Mouse (Mus musculus): ENCODE data around the gene Gm9736. TPM values are rescaled to one million over a fixed set of nuclear protein-coding genes. Genes with fewer than 3 reads are reported as not detected.
A peak's percentile ranks its signal among the peaks of the same experiment; 100 is the strongest.
"Not testable (repeated sequence)": the region's sequence is repeated elsewhere in the genome, so short reads cannot be mapped to it uniquely, and the experiment has no call there.

The Gm9736 gene
- polyA plus RNA-seq, 1 experiment = not detected

GRCm38 (mm10) chr10:77753448-77753847 is 2.3 kb upstream of the Gm9736 start:
- H3K27me3 ChIP-seq (ENCODE audit: control insufficient read depth, insufficient read depth, insufficient read length) = peaks cover 6% of the 10 kb centered on the region
- TF ChIP-seq TCF3 (IDR thresholded peaks at IDR 0.05; ENCODE audit: insufficient read length, low read depth) (no peak), SRF (IDR thresholded peaks at IDR 0.05; ENCODE audit: control insufficient read depth, insufficient read length, low read depth) (no peak), E2F4 (IDR thresholded peaks at IDR 0.05; ENCODE audit: insufficient read depth) (no peak), MAX (IDR thresholded peaks at IDR 0.05; ENCODE audit: low read depth) (no peak), USF1 (IDR thresholded peaks at IDR 0.05; ENCODE audit: low read depth) (no peak), CEBPB (IDR thresholded peaks at IDR 0.05; ENCODE audit: insufficient read depth, poor library complexity, severe bottlenecking) (no peak), POLR2AphosphoS2 (IDR thresholded peaks at IDR 0.05; ENCODE audit: insufficient read length, low read depth) (no peak), REST (IDR thresholded peaks at IDR 0.05; ENCODE audit: insufficient read depth, insufficient read length) (no peak), POLR2A (IDR thresholded peaks at IDR 0.05; ENCODE audit: insufficient read length, low read depth) (no peak), TCF12 (IDR thresholded peaks at IDR 0.05; ENCODE audit: insufficient read depth, poor library complexity, severe bottlenecking) (no peak), MYOG (IDR thresholded peaks at IDR 0.05; ENCODE audit: control insufficient read depth in 1 of 3, insufficient read depth in 1 of 3, insufficient read length in 2 of 3, low read depth in 2 of 3) (no peak), MYOD1 (IDR thresholded peaks at IDR 0.05; ENCODE audit: control insufficient read depth in 1 of 3, insufficient read length in 2 of 3, low read depth in 2 of 3) (no peak)
- no peaks in the 10 kb centered on the region for H3K79me2 ChIP-seq (ENCODE audit: control insufficient read depth, insufficient read depth)
- no peak overlapping the region for H3ac ChIP-seq (ENCODE audit: control insufficient read depth, insufficient read length)
- no peak overlapping the region for H3K4me3 ChIP-seq
- H3K36me3 ChIP-seq (ENCODE audit: control insufficient read depth, insufficient read depth) = no peaks in the 10 kb centered on the region
- no peak overlapping the region for H3K4me2 ChIP-seq (ENCODE audit: low read depth)

- H3K4me2 ChIP-seq (ENCODE audit: low read depth); H3K79me2 ChIP-seq (ENCODE audit: control insufficient read depth, insufficient read depth); H3K4me3 ChIP-seq; H3ac ChIP-seq (ENCODE audit: control insufficient read depth, insufficient read length); H3K27me3 ChIP-seq (ENCODE audit: control insufficient read depth, insufficient read depth, insufficient read length); H3K36me3 ChIP-seq (ENCODE audit: control insufficient read depth, insufficient read depth): not testable (repeated sequence)
Observed at GRCm38 (mm10) chr10:77752312-77752711, 1.2 kb upstream of the Gm9736 start.

GRCm38 (mm10) chr10:77750686-77751085 is 468 bp downstream of the Gm9736 start:
- H3K79me2 ChIP-seq (ENCODE audit: control insufficient read depth, insufficient read depth); H3K4me2 ChIP-seq (ENCODE audit: low read depth); H3K4me3 ChIP-seq; H3K36me3 ChIP-seq (ENCODE audit: control insufficient read depth, insufficient read depth); H3K27me3 ChIP-seq (ENCODE audit: control insufficient read depth, insufficient read depth, insufficient read length): not testable (repeated sequence)
- H3ac ChIP-seq (ENCODE audit: control insufficient read depth, insufficient read length) = peak overlapping the region; percentile 3

GRCm38 (mm10) chr10:77741924-77742688 is 9.0 kb downstream of the Gm9736 start, which contains the start of gene Gm18596:
Gene Gm18596, minus strand, starts transcription at chr10:77742638.
- peak; percentile 57 for TF ChIP-seq TCF3 (IDR thresholded peaks at IDR 0.05; ENCODE audit: insufficient read length, low read depth)
- TF ChIP-seq MYOG (IDR thresholded peaks at IDR 0.05; ENCODE audit: control insufficient read depth in 1 of 3, insufficient read depth in 1 of 3, insufficient read length in 2 of 3, low read depth in 2 of 3) = peak in 1 of 3 experiments; percentile 55
- TF ChIP-seq MYOD1 (IDR thresholded peaks at IDR 0.05; ENCODE audit: control insufficient read depth in 1 of 3, insufficient read length in 2 of 3, low read depth in 2 of 3) = peak in 2 of 3 experiments; percentile 16 to 71
- H3ac ChIP-seq (ENCODE audit: control insufficient read depth, insufficient read length); H3K4me2 ChIP-seq (ENCODE audit: low read depth); H3K79me2 ChIP-seq (ENCODE audit: control insufficient read depth, insufficient read depth); H3K36me3 ChIP-seq (ENCODE audit: control insufficient read depth, insufficient read depth); H3K4me3 ChIP-seq: not testable (repeated sequence)
- H3K27me3 ChIP-seq (ENCODE audit: control insufficient read depth, insufficient read depth, insufficient read length) = peaks cover 12% of the 10 kb centered on the region

DNA sequence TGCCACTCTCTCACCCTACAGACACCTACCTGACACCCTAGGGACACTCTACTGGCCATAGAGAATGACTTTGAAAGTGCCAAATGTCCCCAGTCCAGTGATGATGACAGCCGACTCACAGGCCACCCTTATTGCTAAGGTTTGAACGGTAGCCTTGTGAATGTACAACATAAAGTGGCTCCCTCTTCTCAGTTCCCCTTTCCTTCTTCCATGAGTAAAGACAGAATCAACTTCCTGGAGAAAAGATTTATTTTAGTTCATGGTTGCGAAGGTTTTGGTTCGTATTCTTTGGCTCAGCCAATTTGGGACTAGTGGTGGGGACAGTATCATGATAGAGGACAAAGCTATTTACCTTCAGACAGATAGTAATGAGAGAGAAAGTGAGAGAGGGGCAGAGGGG is 12.2 kb downstream of the Gm9736 start:
- H3K36me3 ChIP-seq (ENCODE audit: control insufficient read depth, insufficient read depth) = no peaks in the 10 kb centered on the region
- H3K4me2 ChIP-seq (ENCODE audit: low read depth) = no peak overlapping the region
- H3K79me2 ChIP-seq (ENCODE audit: control insufficient read depth, insufficient read depth) = no peaks in the 10 kb centered on the region
- no peak for TF ChIP-seq TCF12 (IDR thresholded peaks at IDR 0.05; ENCODE audit: insufficient read depth, poor library complexity, severe bottlenecking)
- TF ChIP-seq REST (IDR thresholded peaks at IDR 0.05; ENCODE audit: insufficient read depth, insufficient read length) = no peak
- no peak for TF ChIP-seq E2F4 (IDR thresholded peaks at IDR 0.05; ENCODE audit: insufficient read depth)
- TF ChIP-seq MYOD1 (IDR thresholded peaks at IDR 0.05; ENCODE audit: control insufficient read depth in 1 of 3, insufficient read length in 2 of 3, low read depth in 2 of 3) = no peak
- TF ChIP-seq POLR2AphosphoS2 (IDR thresholded peaks at IDR 0.05; ENCODE audit: insufficient read length, low read depth) = no peak
- TF ChIP-seq MYOG (IDR thresholded peaks at IDR 0.05; ENCODE audit: control insufficient read depth in 1 of 3, insufficient read depth in 1 of 3, insufficient read length in 2 of 3, low read depth in 2 of 3) = no peak
- H3K4me3 ChIP-seq = no peak overlapping the region
- H3K27me3 ChIP-seq (ENCODE audit: control insufficient read depth, insufficient read depth, insufficient read length) = peaks cover 12% of the 10 kb centered on the region
- no peak overlapping the region for H3ac ChIP-seq (ENCODE audit: control insufficient read depth, insufficient read length)

- H3K4me2 ChIP-seq (ENCODE audit: low read depth) = no peak overlapping the region
- H3K27me3 ChIP-seq (ENCODE audit: control insufficient read depth, insufficient read depth, insufficient read length) = no peaks in the 10 kb centered on the region
- H3ac ChIP-seq (ENCODE audit: control insufficient read depth, insufficient read length) = no peak overlapping the region
- TF ChIP-seq USF1 (IDR thresholded peaks at IDR 0.05; ENCODE audit: low read depth) (no peak), POLR2A (IDR thresholded peaks at IDR 0.05; ENCODE audit: insufficient read length, low read depth) (no peak), TCF3 (IDR thresholded peaks at IDR 0.05; ENCODE audit: insufficient read length, low read depth) (no peak), TCF12 (IDR thresholded peaks at IDR 0.05; ENCODE audit: insufficient read depth, poor library complexity, severe bottlenecking) (no peak), CEBPB (IDR thresholded peaks at IDR 0.05; ENCODE audit: insufficient read depth, poor library complexity, severe bottlenecking) (no peak), SRF (IDR thresholded peaks at IDR 0.05; ENCODE audit: control insufficient read depth, insufficient read length, low read depth) (no peak), E2F4 (IDR thresholded peaks at IDR 0.05; ENCODE audit: insufficient read depth) (no peak), MYOG (IDR thresholded peaks at IDR 0.05; ENCODE audit: control insufficient read depth in 1 of 3, insufficient read depth in 1 of 3, insufficient read length in 2 of 3, low read depth in 2 of 3) (no peak), MYOD1 (IDR thresholded peaks at IDR 0.05; ENCODE audit: control insufficient read depth in 1 of 3, insufficient read length in 2 of 3, low read depth in 2 of 3) (no peak), POLR2AphosphoS2 (IDR thresholded peaks at IDR 0.05; ENCODE audit: insufficient read length, low read depth) (no peak), REST (IDR thresholded peaks at IDR 0.05; ENCODE audit: insufficient read depth, insufficient read length) (no peak), MAX (IDR thresholded peaks at IDR 0.05; ENCODE audit: low read depth) (no peak)
- H3K4me3 ChIP-seq = no peak overlapping the region
- no peaks in the 10 kb centered on the region for H3K36me3 ChIP-seq (ENCODE audit: control insufficient read depth, insufficient read depth)
- no peaks in the 10 kb centered on the region for H3K79me2 ChIP-seq (ENCODE audit: control insufficient read depth, insufficient read depth)
Observed at GRCm38 (mm10) chr10:77735928-77736327, 15.2 kb downstream of the Gm9736 start.

All from myocyte (in vitro differentiated cells).